22 mouse cellular contexts compared by ENCODE assay signal in genomic region chrX:17527008-17527407, GRCm38 (mm10). TPM values are rescaled to one million over a fixed set of nuclear protein-coding genes. Genes with fewer than 3 reads are reported as not detected.
DNase-seq lines count a peak whose midpoint lies in the region; ATAC-seq and TF ChIP-seq lines count a peak whose summit lies in the region.
"Had no signal": no experiment of that assay in that cellular context is flagged by ENCODE, and none has a peak within 500 bp of the region (broad histone marks: within the 10 kb centered on the region; RNA-seq: fewer than 3 reads in every experiment).

No protein-coding gene starts in this region.

- no peaks in the 10 kb centered on the region for H3K4me1 ChIP-seq in heart, embryonic 11.5 days (ENCODE audit: control insufficient read depth, insufficient read depth, low read length)
- H3K4me1 ChIP-seq: embryonic facial prominence, embryonic 12.5 days; forebrain, embryonic 13.5 days; hindbrain, embryonic 15.5 days; stomach, embryonic 15.5 days had no signal

- 72% methylated on average over 2 of the region's 2 CpGs for WGBS in heart, embryonic 11.5 days (ENCODE audit: insufficient replicate concordance)

- H3K4me3 ChIP-seq in heart, embryonic 11.5 days (ENCODE audit: low read depth, low read length): no peak overlapping the region
- no peak overlapping the region for H3K4me3 ChIP-seq in layer of hippocampus, adult 2 months
- H3K4me3 ChIP-seq: embryonic facial prominence, embryonic 12.5 days; erythroblast, embryonic 14.5 days; forebrain, embryonic 13.5 days; hindbrain, embryonic 15.5 days; midbrain, embryonic 10.5 days; stomach, embryonic 15.5 days had no signal

- peak; percentile 64 to 82 for DNase-seq in heart, adult 9 months (ENCODE audit: low spot score in 2 of 2)
- DNase-seq in layer of hippocampus, adult 2 months (ENCODE audit: low spot score in 2 of 2): no peak
- DNase-seq in layer of hippocampus, adult 8-10 months (ENCODE audit: low spot score in 2 of 2): no peak
- DNase-seq in heart, postnatal 25 days (ENCODE audit: low spot score): peak; percentile 26
- DNase-seq in lung, postnatal 14 days: peak; percentile 6
- DNase-seq in adrenal gland, postnatal 25 days: no peak
- DNase-seq in thymus, postnatal 36 days: no peak
- DNase-seq: adrenal gland, adult 8-10 months; cerebellum, adult 9-11 months; gastrocnemius, postnatal 36 days; right cerebral cortex, postnatal 25 days; thymus, adult 2 months had no signal

- H3K27ac ChIP-seq in heart, embryonic 11.5 days (ENCODE audit: low read depth, low read length): no peak overlapping the region
- 0 out of 2 replicates have a peak overlapping the region, but pooled peaks have one; percentile 39 for H3K27ac ChIP-seq in layer of hippocampus, adult 2 months
- H3K27ac ChIP-seq: embryonic facial prominence, embryonic 12.5 days; forebrain, embryonic 13.5 days; hindbrain, embryonic 15.5 days; liver, embryonic 14.5 days; macrophage; midbrain, embryonic 10.5 days; stomach, embryonic 15.5 days had no signal

- H3K4me2 ChIP-seq in heart, embryonic 11.5 days: no peak overlapping the region
- H3K4me2 ChIP-seq: embryonic facial prominence, embryonic 12.5 days; forebrain, embryonic 13.5 days; hindbrain, embryonic 15.5 days; stomach, embryonic 15.5 days had no signal

- H3K9me3 ChIP-seq in heart, embryonic 11.5 days (replicated peaks; ENCODE audit: control insufficient read depth, low read length): no peaks in the 10 kb centered on the region
- H3K9me3 ChIP-seq: embryonic facial prominence, embryonic 12.5 days; forebrain, embryonic 13.5 days; hindbrain, embryonic 15.5 days; midbrain, embryonic 10.5 days; stomach, embryonic 15.5 days had no signal

- no peak overlapping the region for H3K9ac ChIP-seq in heart, embryonic 11.5 days (ENCODE audit: low read depth, low read length)
- H3K9ac ChIP-seq: embryonic facial prominence, embryonic 12.5 days; forebrain, embryonic 13.5 days; hindbrain, embryonic 15.5 days; liver, embryonic 14.5 days; stomach, embryonic 15.5 days had no signal

- intact Hi-C loops in heart, postnatal 25 days (cut with DNase I): loop anchor here (10.0 kb wide), 1 partner anchor 48 kb away; the partner anchor contains the start of gene Fundc1

- no peak for TF ChIP-seq CTCF in layer of hippocampus, adult 2 months (conservative IDR thresholded peaks at IDR 0.05)

- ATAC-seq in heart, embryonic 11.5 days (replicated peaks; ENCODE audit: insufficient number of reproducible peaks, low FRiP score, low TSS enrichment): no peak
- ATAC-seq: forebrain, embryonic 13.5 days; intestine, postnatal 0 days had no signal

- no peaks in the 10 kb centered on the region for H3K27me3 ChIP-seq in heart, embryonic 11.5 days (ENCODE audit: control insufficient read depth, insufficient read depth, low read length)
- H3K27me3 ChIP-seq: embryonic facial prominence, embryonic 12.5 days; forebrain, embryonic 13.5 days; hindbrain, embryonic 15.5 days; stomach, embryonic 15.5 days had no signal

- no peaks in the 10 kb centered on the region for H3K36me3 ChIP-seq in heart, embryonic 11.5 days (ENCODE audit: control insufficient read depth, insufficient read depth, low read length)
- H3K36me3 ChIP-seq: embryonic facial prominence, embryonic 12.5 days; hindbrain, embryonic 15.5 days; midbrain, embryonic 10.5 days; stomach, embryonic 15.5 days had no signal

RNA-seq across cellular contexts. Expression of gene Fundc1, which starts 45.1 kb away (rescaled TPM):
- 38.1 and 42.1 TPM in 2 replicates for polyA plus RNA-seq in heart, embryonic 11.5 days (2014; fragmentation: Nextera tagmentation; extraction: Ambion mirVana)
- total RNA-seq in layer of hippocampus, adult 2 months (2021): 10 to 100 TPM; 44.7 to 45.6 TPM
- 10 to 100 TPM; 44.1 to 57.0 (median 46.0) TPM for total RNA-seq in layer of hippocampus, adult 8-10 months (2022)
- total RNA-seq in heart, postnatal 25 days (2021): 10 to 100 TPM; 27.0 to 27.3 TPM
- 63.2 and 68.6 TPM in 2 replicates for total RNA-seq in adrenal gland, postnatal 25 days (2021)

Comparison
In these comparisons a context has a peak if more than half of its experiments do, and no peak if none do; other contexts are left out.
1. DNase-seq: peak in heart, adult 9 months (2 of 2), heart, postnatal 25 days (single experiment) and lung, postnatal 14 days (single experiment); none in layer of hippocampus, adult 2 months (0 of 2), layer of hippocampus, adult 8-10 months (0 of 2), adrenal gland, postnatal 25 days (single experiment) and thymus, postnatal 36 days (0 of 2).